Mouse (Mus musculus) heart, adult 8-10 months (tissue): ENCODE results near the gene D6Wsu163e. TPM values are rescaled to one million over a fixed set of nuclear protein-coding genes. Genes with fewer than 3 reads are reported as not detected.
A peak's percentile ranks its signal among the peaks of the same experiment; 100 is the strongest.

ENCODE experiments used
- DNase-seq: peaks from one replicate; pipeline ENCODE4 v3.0.0; 2022; ENCODE audit warnings: low spot score
- total RNA-seq, 4 experiments: library from RNA; stranded (reverse); gene quantifications; 2 replicates each; pipeline ENCODE4 v1.2.4; 2022

The D6Wsu163e gene
- total RNA-seq = 10 to 100 TPM in 2 of 4 experiments, 1 to 10 TPM in 2; 8.3 to 15.4 (median 10.5) TPM

DNA sequence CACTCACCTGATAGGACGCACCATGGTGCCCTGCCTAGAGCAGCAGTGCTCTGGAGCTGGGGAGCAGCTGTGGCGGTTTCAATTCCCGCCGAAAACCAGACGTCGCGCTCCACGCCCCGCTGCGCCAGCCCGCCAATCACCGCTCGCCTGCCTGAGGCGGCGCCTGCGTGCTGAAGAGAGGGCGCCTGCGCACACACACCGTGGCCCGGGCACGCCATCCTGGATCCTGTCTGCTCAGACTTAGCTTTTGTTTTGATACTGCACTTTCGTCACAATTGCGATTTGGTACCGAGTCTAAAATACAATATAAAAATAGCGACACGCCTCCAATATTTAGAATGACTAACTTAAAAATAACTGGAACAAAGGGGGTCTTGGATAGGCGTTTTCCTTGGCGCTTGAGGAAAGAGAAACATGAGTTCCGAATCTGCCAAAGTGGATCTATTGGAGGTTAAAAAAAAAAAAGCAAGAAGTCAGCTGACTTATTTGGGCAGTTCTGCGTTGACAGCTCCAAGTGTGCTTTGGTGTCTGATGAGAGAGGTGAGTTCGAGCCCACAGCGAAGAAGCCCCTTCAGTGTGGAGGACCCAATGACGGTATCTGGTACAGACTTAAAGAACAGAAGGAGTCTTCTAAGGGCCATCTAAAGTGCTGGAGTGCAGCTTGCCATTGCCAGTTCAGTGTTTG, at the start of gene D6Wsu163e, which contains the start of gene Rad51ap1:
Gene D6Wsu163e (plus strand): TSS at position 476 of the 685 bp plus-strand sequence.
Gene Rad51ap1 (minus strand): TSS at position 101 of the 685 bp plus-strand sequence.
- DNase-seq = peak; percentile 95

DNA sequence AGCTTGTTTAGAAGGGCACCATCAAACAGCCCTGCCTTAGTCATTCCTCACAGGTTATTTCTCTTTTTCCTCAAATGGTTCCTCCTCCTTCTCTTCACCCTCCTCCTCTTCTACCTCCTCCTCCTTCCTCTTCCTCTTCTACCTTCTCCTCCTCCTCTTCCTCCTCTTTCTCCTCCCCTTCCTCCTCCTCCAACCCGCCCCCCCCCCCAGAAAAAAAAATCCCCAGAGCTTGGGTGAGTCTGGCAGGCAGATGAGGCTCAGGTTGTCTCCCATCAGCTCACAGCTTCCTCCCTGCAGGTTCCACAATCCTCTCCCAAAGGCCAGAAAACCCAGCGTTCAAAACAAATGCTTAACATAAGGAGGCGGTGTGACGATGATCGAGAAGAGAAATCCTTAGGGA, 32.4 kb upstream of the D6Wsu163e start:
- DNase-seq = no peak

DNA sequence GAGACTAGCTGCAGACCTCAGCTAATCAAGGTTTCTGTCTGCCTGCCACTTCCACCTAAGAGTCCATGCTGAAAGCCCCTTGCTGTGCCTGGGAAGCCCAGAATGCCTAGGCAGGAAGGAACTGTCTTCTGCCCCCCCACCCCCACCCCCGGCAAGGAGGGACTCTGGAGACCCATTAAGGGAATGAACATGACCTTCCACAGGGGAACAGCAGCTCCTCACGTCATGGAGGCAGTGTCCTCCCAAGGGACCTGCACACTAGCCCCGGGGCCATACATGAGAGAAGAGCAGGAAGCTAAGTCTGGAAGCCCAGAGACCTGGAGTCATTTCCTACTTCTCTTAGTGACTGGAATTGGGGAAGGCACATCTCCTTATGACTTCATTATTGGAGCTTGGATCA, 31.9 kb upstream of the D6Wsu163e start:
- no peak for DNase-seq

DNA sequence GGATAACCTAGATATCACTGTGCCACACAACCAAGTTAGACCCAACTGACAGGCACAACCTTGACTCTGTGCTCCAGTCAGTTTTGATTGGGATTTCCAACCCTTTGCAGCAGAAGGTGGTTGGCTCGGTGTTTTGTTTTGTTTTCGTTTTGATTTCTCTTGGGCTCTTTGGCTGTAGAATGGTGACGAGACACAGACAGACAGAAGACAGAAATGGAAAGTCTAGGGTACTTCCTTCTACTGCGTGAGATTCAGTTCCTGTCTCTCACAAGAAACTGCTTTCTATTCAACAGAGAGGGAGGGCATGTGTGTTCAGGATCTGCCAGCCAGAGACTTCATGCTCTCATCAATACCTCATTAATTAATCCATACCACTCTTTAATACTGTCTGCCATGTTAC, 29.0 kb upstream of the D6Wsu163e start:
- DNase-seq = no peak

DNA sequence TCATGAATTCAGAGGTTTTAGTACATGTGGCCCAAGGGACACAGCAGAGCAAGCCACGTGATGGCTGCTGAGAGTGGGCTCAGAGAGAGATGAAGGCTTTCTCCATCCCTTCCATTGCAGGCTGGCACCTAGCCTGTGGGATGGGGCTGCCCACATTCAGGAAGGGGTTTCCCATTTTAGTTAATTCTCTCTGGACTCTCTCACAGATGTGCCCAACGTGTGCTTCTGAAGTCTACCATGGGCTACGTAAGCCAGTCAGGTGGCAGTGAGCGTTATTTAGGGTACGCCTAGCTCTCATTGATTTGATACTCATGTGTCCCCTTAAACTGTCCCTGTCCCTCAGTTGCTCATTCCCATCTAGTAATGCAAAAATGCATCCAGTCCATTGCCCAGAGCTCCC, 24.8 kb upstream of the D6Wsu163e start:
- no peak for DNase-seq

DNA sequence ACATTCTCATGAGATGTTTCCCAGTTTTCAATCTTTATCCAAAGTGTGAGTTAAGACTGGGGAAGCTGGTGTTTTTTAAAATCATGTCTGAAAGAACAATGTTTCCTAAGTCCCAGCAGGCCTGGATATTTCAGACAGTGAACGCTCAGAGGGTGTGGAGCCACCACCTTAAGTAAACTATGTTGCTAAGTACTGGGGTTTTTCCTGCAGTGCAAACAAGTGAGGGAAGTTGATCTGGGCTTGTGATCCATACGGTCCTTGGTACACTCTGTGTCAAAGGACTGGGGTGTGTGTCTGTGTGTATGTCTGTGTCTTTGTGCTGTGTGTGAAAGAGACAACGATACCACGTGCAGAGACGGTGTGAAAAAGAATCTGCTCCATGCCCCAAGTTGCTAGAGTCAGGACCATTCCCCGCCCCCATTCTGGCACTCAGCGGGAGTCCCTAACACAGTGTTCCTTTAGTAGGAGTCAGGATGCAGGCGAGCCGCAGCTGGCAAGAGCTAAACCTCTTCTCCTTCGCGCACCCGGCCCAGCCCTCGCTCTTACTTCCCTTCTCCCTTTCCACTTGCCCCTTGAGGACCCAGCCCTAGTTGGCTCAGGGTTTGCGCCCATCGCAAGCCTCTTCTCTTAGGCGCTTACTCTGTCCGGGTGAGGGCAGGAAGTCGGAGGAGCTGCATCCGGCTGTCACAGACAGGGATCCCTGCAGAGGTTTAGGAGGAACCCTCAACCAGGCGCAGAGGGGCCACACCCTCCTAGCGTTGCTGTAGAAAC, 18.5 kb upstream of the D6Wsu163e start, which contains the start of gene Dyrk4:
Gene Dyrk4 (minus strand): TSS at position 729 of the 771 bp plus-strand sequence.
- peak; percentile 27 for DNase-seq

DNA sequence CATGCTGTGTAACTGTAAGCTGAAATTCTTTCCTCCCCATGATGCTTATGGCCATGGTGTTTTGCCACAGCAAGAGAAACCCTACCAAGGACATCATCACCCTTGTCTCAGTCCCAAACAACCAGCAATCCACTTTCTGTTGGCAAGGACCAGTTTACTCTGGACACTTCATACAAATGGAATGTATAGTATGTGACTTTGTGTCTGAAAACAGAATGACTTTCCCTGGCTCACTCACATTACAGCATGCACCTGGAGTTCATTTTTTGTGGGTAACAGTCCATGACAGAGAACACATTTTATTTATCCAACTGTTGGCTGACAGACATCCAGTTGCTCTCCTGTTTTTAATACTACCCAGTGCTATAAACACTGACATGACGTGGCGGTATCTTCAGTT, 6.9 kb upstream of the D6Wsu163e start:
- DNase-seq = no peak

DNA sequence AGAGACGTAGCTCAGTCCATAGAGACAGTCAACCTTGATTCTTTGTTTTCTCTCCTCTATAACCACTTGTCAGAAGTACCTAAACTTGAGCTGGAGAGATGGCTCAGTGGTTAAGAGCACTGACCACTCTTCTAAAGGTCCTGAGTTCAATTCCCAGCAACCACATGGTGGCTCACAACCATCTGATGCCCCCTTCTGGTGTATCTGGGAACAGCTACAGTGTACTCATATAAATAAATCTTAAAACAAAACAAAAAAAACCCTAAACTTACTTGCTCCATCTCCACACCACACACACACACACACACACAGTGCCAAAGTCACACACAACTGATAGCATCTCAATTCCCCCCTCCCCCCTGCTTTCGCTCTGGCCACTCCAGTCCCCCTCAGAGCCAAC, 1.7 kb upstream of the D6Wsu163e start:
- no peak for DNase-seq

DNA sequence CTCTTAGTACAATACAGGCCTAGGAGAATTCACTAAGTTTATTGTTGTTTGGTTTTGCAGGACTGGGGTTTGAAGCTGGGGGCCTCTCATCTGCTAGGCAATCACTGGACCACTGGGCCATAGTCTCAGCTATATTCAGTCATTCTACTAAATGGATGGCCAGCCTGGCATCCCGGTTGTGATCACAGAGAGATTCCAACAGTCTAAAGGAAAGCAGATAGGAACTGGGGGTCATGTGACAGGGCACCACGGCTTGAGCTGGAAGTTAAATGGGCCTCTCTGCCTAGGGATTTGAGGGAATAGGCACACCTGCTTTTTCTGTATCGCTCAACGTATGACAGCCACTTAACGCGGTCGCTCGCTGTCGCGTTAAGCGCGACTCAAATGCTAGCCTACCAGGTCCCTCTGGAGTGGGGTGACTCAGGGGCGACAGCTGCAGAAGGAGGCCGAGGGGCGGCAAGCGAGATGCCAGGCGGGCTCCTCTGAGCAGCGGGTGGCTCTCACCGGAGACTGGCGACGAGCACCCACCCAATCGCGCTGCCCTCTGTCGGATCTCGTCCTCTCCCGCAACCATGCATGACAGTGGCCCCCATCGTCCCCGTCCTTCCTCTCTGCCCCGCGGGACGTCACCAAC, 792 bp upstream of the D6Wsu163e start:
- DNase-seq = no peak

DNA sequence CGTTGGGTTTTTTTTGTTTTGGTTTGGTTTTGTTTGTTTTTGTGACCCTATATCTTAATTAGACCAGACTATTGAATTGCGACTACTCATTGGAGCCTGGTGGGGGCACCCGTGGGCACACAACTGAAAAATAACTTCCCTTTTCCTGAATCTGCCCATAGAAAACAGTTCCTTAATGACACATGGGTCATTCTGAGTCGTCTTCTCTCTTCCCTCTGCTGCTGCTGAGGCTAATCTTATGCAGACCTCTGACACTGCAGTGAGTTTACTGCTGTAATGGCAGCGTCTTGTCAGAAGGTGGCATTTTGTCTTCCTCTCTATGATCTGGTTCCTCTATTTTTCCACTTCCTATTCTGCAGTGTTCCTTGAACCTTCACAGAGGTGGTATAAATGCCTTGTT, 689 bp downstream of the D6Wsu163e start:
- no peak for DNase-seq

DNA sequence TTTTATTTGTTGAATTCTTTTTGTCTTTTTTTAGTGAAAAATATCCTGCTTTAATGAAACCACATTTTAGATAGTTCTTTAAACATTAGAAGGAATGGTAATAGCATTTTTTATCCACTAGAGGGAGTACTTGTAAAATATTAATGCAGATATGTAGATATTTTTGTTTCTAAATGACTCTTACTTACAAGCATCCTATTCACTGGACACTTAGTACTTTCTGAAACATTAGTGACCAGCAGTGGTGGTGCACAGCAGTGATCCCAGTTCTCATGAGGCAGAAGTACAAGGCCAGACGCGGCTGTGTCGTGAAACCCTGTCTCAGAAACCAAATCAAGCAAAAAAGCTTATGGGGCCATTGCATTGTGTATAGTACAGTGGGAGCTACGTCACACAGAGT, 8.6 kb downstream of the D6Wsu163e start:
- DNase-seq = no peak

DNA sequence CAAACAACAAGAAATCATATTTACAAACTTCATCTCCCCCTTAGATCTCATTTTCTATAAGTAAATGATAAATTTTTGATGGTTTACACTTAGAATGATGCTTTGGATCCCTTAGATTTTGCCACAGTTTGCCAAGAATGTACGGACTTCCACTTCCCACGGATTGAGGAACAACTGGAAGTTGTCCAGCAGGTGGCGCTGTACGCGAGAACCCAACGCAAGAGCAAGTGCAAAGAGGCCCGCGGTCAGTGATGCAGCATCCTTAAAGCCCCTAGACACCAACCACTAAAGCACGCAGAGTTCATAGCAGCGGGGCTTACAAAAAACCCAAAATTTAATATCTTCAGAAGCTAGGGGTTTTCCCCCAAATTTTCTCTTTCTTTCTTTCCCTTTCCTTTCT, 16.0 kb downstream of the D6Wsu163e start:
- DNase-seq = peak; percentile 75

DNA sequence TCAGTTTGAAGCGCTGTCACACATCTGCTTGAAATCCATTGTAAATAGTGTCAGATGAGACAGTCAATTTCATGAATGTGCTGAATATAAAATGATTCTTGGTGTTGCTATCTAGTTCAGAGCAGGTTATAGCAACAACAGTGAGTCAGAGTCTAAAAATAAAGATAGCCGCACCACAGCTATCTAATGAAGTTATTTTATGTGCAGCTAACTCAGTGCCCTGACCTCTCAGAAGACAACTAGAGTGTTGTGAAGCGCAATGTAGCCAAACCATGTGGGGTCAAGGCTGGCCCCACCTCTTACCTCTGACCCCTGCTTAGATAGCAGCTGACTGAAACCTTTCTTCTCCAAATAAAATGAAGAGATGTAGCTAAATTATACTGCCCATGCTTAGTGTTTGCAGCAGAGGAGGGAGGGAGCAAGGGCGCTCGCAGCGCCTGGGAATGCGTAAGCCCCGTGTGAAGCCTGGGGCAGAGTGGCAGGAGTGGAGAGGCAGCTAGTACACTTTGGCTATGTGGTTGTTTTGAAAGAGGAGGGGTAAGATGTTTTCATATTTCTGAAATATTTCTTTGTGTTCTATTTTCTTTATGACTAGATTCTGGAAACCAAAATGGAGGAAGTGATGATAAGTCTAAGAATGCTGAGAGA, 21.7 kb downstream of the D6Wsu163e start:
- peak; percentile 29 for DNase-seq

DNA sequence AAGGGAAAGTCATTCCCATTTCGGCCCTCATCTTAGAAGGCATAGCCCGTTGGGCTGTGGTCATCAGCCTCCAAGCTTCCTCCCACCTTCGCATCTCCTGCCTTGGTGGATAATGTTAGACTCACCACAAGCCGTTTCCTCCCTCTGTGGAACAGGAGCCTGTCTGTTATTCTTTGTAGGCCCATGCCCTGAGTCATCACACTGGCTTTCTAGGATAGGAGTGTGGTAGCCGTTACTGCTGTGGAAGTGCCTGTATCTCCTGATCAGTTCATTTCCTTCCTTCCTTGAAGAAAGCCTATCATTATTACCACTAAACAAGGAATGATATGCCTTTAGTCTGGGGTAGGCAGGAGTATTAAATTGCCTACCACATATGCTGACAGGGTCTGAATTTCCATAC, 22.9 kb downstream of the D6Wsu163e start:
- no peak for DNase-seq

DNA sequence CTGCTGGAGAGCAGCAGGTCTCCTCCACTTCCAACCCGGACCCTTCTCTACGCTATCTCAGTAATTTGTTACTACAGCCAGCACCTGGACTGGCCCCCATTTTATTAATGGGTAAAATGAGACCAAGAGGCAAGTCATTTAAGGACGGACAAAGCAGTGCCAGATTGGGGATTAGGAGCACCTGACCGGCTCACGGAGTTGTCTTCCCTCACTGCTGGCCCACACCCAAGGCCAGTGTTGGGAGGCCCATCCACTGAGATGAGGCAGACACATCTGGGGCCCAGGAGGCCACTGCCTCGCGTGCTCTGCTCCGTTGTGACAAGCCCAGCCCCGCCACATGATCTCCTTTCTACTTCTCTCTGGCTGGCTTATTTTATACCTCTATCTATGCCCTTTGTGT, 23.7 kb downstream of the D6Wsu163e start:
- no peak for DNase-seq

DNA sequence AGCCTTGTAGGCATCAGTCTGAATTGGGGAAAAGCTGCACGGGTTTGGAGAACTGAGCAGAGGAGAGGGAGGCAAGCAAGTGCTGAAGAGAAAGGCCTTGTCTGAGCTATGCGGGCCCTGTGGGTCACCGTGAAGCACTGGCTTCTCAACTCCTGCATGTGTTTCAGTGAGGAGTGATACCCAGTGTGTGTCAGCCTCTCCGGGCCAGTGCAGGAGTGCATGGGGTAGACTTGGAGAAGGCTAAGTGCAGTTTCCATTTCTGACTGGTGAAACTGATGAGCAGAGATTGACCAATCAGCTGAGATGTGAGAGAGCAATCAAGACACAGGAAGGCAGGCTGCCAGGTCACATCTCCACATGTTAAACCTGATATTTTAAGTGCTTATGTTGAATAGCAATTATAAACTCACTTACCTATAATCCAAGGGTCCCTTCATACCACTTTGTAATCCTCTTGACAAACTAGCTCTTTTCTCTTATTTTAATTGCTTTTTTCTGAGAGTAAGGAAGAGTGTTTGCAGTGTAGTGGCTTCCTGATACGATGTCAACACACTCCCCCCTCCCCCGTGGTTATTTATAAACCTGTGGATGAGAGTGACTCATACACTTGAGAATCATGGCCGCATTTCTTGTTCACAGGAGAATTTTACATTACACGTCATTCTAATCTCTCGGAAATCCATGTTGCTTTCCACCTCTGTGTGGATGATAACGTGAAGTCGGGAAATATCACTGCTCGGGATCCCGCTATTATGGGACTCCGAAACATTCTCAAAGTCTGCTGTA, 26.7 kb downstream of the D6Wsu163e start:
- DNase-seq = no peak

DNA sequence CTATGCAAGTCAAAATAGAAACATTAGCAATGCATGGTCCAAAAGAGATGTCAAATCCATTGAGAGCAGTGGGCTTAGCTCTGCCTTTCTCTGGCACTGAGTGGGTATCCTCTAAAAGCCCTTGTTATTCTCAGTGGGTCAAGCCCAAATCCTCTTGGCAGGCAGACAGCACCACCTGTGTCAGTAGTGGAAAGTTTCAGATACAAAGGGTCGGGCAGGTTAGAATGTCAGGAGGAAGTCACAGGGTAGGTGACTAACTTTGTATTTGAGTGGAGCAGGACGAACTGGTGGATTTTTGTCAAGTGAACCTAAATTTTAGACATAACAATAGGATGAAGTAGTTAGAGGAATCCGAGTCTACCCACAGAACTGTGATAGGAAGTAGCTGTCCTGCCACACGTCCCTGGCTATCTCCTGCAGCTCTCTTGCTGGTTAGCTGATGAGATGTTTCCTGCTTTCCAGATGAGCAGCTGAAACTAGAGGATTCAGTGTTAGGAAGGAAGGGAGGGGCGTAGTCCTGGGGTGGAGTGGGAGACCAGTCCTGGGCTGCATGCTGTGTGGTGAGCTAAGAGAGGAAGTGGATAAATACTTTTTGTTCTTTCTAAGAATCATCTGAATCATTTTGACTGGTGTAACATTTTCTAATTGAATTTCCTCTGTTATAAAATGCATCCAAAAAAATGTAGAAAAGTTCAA, 41.9 kb downstream of the D6Wsu163e start:
- DNase-seq = peak; percentile 21

DNA sequence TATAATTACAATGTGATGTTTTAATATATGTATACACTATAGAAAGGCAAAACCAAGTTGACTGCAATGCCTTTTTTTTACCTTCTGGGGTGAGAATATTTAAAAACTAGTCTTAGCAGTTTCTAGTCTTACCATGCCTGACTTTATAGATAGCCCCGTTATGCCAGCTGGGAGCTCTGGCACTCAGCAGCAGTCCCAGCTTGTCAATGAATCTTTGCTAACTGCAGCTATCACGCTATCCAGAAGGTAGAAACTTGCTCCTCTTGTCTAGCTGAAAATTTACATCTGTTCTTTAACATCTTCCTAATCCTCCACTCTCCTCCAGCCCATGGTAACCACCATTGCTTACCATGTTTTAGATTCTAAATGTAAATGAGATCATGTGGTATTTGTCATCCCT, 53.9 kb downstream of the D6Wsu163e start:
- no peak for DNase-seq

DNA sequence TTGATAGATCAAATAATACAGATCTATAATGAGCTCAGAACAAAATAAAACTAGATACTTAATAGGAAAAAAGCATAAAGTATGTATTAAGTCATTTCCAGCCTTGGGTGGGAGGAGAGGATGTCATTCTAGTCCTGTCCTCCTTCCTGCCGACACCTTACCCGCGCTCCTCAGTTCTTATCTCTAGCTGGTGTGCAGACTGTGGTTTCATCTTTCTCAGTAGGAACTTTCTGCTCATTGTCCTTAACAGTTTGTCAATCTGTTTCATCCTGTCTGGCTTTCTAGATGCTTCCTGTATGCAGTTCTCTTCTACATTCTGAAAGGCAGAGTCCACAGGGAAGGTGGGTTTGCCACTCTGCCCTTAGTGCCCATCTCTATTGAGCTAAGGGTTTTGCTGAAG, 55.7 kb downstream of the D6Wsu163e start:
- DNase-seq = no peak

DNA sequence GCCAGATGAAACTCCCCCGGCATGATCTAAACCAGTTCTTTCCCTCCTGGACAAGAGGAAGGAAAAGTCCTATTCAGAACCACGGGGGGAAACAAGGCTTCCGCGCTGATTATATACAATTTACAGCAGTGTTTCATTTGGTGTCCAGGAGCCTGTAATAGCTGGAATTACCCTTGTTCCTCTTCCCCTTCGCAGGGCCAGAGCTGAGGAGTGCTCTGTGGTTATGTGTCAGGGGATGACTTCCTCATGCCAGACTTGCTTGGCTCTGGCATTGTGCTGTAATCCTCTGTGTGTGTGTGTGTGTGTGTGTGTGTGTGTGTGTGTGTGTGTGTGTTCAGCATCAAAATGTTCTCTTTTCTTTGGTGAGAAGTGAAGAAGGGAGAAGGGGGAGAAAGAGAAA, 56.6 kb downstream of the D6Wsu163e start:
- peak; percentile 7 for DNase-seq

DNA sequence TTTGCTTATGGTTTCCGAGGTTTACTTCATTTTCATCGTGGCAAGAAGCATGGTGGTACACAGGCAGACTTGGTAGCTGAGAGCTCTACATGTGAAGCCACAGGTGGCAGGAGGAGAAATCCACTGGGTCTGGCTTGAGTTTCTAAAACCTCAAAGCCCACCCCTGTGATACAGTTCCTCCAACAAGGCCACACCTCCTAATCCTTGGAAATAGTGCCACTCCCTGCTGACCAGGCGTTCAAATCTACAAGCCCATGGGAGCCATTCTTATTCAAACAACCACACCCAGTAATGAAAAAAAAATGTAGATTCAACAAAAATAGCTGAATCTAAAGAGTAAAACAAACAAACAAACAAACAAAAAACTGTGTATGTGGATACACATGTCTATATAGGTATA, 65.9 kb downstream of the D6Wsu163e start:
- no peak for DNase-seq
